Mouse (Mus musculus) adrenal gland, adult 8-10 months (tissue): ENCODE results near the gene Tcl1b2. TPM values are rescaled to one million over a fixed set of nuclear protein-coding genes. Genes with fewer than 3 reads are reported as not detected.
"Not testable (repeated sequence)": the region's sequence is repeated elsewhere in the genome, so short reads cannot be mapped to it uniquely, and the experiment has no call there.

Source experiments
- DNase-seq: peaks from one replicate; pipeline ENCODE4 v3.0.0; 2022
- total RNA-seq, 4 experiments: library from RNA; stranded (reverse); gene quantifications; 2 replicates each; pipeline ENCODE4 v1.2.4; 2022

The Tcl1b2 gene
- total RNA-seq, 4 experiments from 2014 or later, result not detected

DNA sequence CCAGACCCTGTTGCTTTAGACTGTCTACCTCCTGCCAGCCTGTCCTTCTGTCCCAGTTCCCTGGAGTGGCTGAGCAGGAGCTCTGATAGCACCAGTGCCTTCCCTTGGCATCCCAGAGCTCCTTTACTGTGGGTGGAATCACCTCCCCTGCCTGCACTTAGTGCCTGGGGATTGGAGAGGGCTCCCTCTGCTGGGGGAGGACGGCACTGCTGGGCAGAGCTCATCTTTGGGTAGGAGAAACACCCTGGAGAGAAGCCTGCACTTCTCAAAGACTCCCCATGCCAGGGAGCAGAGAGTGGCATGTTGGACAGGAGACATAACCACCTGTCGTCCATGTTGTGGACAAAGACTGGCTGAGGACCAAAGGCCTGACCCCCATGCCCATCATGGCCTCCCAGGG is 28.5 kb downstream of the Tcl1b2 start:
- peak; percentile 54 for DNase-seq

DNA sequence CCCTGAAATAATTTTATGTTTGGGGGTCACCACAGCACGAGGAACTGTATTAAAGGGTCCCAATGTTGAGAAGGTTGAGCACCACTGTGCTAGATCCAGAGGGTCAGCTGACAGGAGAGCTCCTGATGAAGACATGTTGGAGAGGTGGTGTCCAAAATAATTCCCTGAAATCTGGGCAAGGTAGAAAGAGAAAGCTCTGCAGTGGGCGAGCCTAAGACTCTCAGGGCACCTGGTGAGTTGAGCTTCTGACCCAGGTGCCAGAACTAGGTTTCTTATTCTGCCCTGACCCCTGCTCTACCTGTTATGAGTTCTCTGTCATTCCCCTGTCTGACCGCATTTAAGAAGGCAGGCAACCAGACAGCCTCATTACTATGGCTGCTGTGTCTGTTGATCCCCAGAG is 30.2 kb downstream of the Tcl1b2 start, which contains the start of gene Tcl1b5:
Gene Tcl1b5 (plus strand): TSS at position 301 of the 400 bp plus-strand sequence.
- not testable (repeated sequence) for DNase-seq

- DNase-seq, result not testable (repeated sequence)
Observed at GRCm38 (mm10) chr12:105181040-105181644, 35.3 kb downstream of the Tcl1b2 start.

GRCm38 (mm10) chr12:105188980-105189379 is 43.2 kb downstream of the Tcl1b2 start:
- not testable (repeated sequence) for DNase-seq

DNA sequence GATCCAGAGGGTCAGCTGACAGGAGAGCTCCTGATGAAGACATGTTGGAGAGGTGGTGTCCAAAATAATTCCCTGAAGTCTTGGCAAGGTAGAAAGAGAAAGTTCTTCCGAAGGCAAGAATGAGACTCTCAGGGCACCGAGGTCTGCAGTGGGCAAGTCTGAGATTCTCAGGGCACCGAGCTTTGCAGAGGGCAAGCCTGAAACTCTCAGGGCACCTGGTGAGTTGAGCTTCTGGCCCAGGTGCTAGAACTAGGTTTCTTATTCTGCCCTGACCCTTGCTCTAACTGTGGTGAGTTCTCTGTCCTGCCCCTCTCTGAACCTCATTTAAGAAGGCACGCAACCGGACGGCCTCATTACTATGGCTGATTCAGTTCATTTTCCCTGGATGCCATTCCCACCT is 44.9 kb downstream of the Tcl1b2 start, which contains the start of gene Tcl1b3:
Gene Tcl1b3 (plus strand): TSS at position 301 of the 400 bp plus-strand sequence.
- not testable (repeated sequence) for DNase-seq

GRCm38 (mm10) chr12:105199684-105200497 is 54.1 kb downstream of the Tcl1b2 start:
- not testable (repeated sequence) for DNase-seq

DNA sequence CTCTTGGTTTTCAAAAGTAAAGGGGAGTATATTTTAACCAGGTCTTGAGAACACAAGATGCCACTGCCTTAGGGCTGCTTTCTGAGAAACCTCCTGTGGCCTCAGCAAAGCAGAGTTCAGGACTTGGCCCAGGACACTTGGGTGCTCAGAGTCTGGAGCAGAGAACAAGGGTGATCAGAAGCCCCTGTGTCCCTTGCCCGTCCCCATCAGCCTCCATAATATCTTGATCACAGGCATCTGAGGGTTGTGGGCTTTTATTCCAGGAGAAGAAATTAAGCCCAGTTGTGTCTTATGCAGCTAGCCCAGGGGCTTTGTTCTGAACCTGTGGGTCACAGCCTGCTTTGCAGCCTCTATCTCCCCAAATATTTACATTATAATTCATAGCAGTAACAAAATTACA is 55.8 kb downstream of the Tcl1b2 start, which contains the start of gene Tcl1b4:
Gene Tcl1b4 (plus strand): TSS at position 301 of the 400 bp plus-strand sequence.
- DNase-seq, result not testable (repeated sequence)

Other genes starting within 250 kb of the Tcl1b2 start
- gene Syne3, start 136.2 kb upstream of the Tcl1b2 start, total RNA-seq, result 10 to 100 TPM; 12.0 to 20.8 (median 16.8) TPM
- 100 to 1,000 TPM; 132 to 279 (median 202) TPM for gene Glrx5, start 113.3 kb upstream of the Tcl1b2 start, total RNA-seq
- gene Tcl1b1, start 13.7 kb downstream of the Tcl1b2 start, total RNA-seq, result not detected
- gene Tcl1b5, start 30.3 kb downstream of the Tcl1b2 start, total RNA-seq, result not detected
- gene Tcl1b3, start 45.0 kb downstream of the Tcl1b2 start, total RNA-seq, result not detected
- gene Tcl1b4, start 55.9 kb downstream of the Tcl1b2 start, total RNA-seq, result not detected
- gene Tcl1, start 76.8 kb downstream of the Tcl1b2 start, total RNA-seq, result not detected
- 1 to 10 TPM in 1 of 4 experiments, under 1 TPM in 3; 0.38 to 1.3 (median 0.46) TPM for gene Tunar, start 187.9 kb downstream of the Tcl1b2 start, total RNA-seq